Mouse (Mus musculus): ENCODE measurements around the gene Acap1. TPM values are rescaled to one million over a fixed set of nuclear protein-coding genes. Genes with fewer than 3 reads are reported as not detected.
A peak's percentile ranks its signal among the peaks of the same experiment; 100 is the strongest.

Gene Acap1
- total and polyA plus RNA-seq, 3 experiments, result 39.6 to 70.9 (median 58.2) TPM

DNA sequence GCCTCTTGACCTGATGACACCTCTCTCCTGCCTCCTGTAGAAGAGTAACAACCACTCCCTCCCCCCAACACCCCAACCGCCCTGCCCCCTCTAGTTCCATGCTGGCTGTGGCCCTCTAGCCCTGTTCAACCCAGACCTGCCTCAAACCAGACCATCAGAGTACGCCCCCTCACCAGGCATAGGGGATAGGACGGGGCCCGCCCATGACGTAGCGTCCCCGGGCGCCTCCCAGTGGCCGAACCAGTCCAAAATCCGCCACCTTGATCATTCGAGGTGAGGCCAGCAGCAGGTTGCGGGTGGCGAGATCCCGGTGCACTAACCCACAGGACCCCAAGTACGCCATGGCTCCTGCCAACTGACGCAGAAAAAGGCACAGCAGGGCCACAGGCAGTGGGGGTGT, 40.0 kb downstream of the Acap1 start:
- Histone ChIP-seq H3K4me2 (ENCODE audit: insufficient read depth, low read depth, poor library complexity, severe bottlenecking) (peak overlapping the region; percentile 19), H3K9me3 (replicated peaks; ENCODE audit: low read length) (no peaks in the 10 kb centered on the region), H3K9ac (ENCODE audit: insufficient read depth, low read depth) (no peak overlapping the region), H3K27ac (ENCODE audit: insufficient read depth, low read depth) (no peak overlapping the region), H3K4me3 (replicated peaks in 1 of 3; ENCODE audit: low read depth in 2 of 3, low read length in 2 of 3, poor library complexity in 1 of 3) (no peak overlapping the region), H3K79me2 (replicated peaks; ENCODE audit: control insufficient read depth, extremely low read depth, insufficient read depth, poor library complexity, severe bottlenecking) (no peaks in the 10 kb centered on the region), H3K4me1 (ENCODE audit: control insufficient read depth in 1 of 2, insufficient read depth in 2 of 2) (peaks cover 6 to 16% of the 10 kb centered on the region in 2 experiments), H3K36me3 (replicated peaks in 1 of 2; ENCODE audit: control insufficient read depth in 1 of 2, insufficient read depth in 1 of 2, low read length in 1 of 2) (peaks cover 0 to 21% of the 10 kb centered on the region in 2 experiments), H3K27me3 (replicated peaks) (peaks cover 2% of the 10 kb centered on the region)
- dilution Hi-C loops (cut with MboI; ENCODE audit: extremely low pct_ligation_motif_present, extremely low pct_unique_long_range_greater_than_20kb, low sequenced_read_pairs) (no loop called here), in situ Hi-C loops (cut with MboI; ENCODE audit: low pct_ligation_motif_present, low pct_unique_long_range_greater_than_20kb, low sequenced_read_pairs) (no loop called here)
- DNase-seq (ENCODE audit: extremely low read depth), result peak; percentile 48
- TF ChIP-seq RAD21 (IDR thresholded peaks at IDR 0.05; ENCODE audit: low read depth, low read length) (peak; percentile 54), POLR2AphosphoS2 (IDR thresholded peaks at IDR 0.05; ENCODE audit: low read depth, low read length) (no peak), CTCF (conservative IDR thresholded peaks at IDR 0.05 in 1 of 2, IDR thresholded peaks at IDR 0.05 in 1 of 2; ENCODE audit: low read depth in 2 of 2, low read length in 2 of 2) (peak in 1 of 2 experiments; percentile 85; a peak in 2 of 4 replicates), USF2 (conservative IDR thresholded peaks at IDR 0.05; ENCODE audit: low read depth, low read length) (no peak), BHLHE40 (IDR thresholded peaks at IDR 0.05; ENCODE audit: low read depth, low read length) (no peak), SMC3 (IDR thresholded peaks at IDR 0.05; ENCODE audit: low read depth, low read length) (peak; percentile 79), USF1 (IDR thresholded peaks at IDR 0.05; ENCODE audit: low read depth, low read length) (no peak)

DNA sequence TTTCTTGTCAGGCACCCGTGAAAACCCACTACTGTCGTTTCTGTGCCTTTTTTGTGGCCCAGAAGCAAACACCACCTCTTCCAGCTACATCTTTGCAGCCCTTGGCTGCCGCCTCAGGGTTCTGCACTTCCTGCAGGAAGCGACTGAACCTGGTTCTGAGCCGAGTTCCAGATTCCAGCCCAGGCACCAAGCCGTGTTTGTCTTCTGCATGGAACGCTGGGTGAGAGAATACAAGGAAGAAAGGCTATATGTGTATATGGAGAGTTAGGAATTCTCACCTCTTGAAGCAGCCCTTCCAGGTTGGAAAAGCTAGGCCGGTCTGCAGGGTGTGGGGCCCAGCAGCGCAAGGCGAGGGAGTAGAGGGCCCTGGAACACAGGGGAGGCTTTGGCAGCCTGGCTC, 40.7 kb downstream of the Acap1 start:
- H3K36me3 ChIP-seq (replicated peaks in 1 of 2; ENCODE audit: control insufficient read depth in 1 of 2, insufficient read depth in 1 of 2, low read length in 1 of 2), result peaks cover 0 to 28% of the 10 kb centered on the region in 2 experiments
- in situ Hi-C loops (cut with MboI; ENCODE audit: low pct_ligation_motif_present, low pct_unique_long_range_greater_than_20kb, low sequenced_read_pairs) (no loop called here), dilution Hi-C loops (cut with MboI; ENCODE audit: extremely low pct_ligation_motif_present, extremely low pct_unique_long_range_greater_than_20kb, low sequenced_read_pairs) (no loop called here)
- H3K9ac ChIP-seq (ENCODE audit: insufficient read depth, low read depth), result no peak overlapping the region
- no peaks in the 10 kb centered on the region for H3K9me3 ChIP-seq (replicated peaks; ENCODE audit: low read length)
- H3K4me1 ChIP-seq (ENCODE audit: control insufficient read depth in 1 of 2, insufficient read depth in 2 of 2), result peaks cover 6 to 16% of the 10 kb centered on the region in 2 experiments
- TF ChIP-seq USF1 (IDR thresholded peaks at IDR 0.05; ENCODE audit: low read depth, low read length) (no peak), MAX (IDR thresholded peaks at IDR 0.05; ENCODE audit: low read length) (no peak), CHD2 (IDR thresholded peaks at IDR 0.05; ENCODE audit: low read length) (no peak), UBTF (IDR thresholded peaks at IDR 0.05; ENCODE audit: low read depth, low read length) (no peak), JUND (conservative IDR thresholded peaks at IDR 0.05; ENCODE audit: low read depth, low read length) (no peak), JUN (IDR thresholded peaks at IDR 0.05; ENCODE audit: insufficient read depth, low read depth, low read length) (no peak), CTCF (conservative IDR thresholded peaks at IDR 0.05 in 1 of 2, IDR thresholded peaks at IDR 0.05 in 1 of 2; ENCODE audit: low read depth in 2 of 2, low read length in 2 of 2) (no peak), EP300 (IDR thresholded peaks at IDR 0.05; ENCODE audit: low read length) (no peak), RCOR1 (conservative IDR thresholded peaks at IDR 0.05; ENCODE audit: low read depth, low read length) (no peak), MYC (IDR thresholded peaks at IDR 0.05; ENCODE audit: low read depth, low read length) (no peak), E2F4 (IDR thresholded peaks at IDR 0.05; ENCODE audit: insufficient replicate concordance, low read depth, low read length) (no peak), ETS1 (conservative IDR thresholded peaks at IDR 0.05; ENCODE audit: low read depth, low read length) (no peak), PAX5 (IDR thresholded peaks at IDR 0.05; ENCODE audit: low read length) (no peak), BHLHE40 (IDR thresholded peaks at IDR 0.05; ENCODE audit: low read depth, low read length) (no peak), POLR2A (IDR thresholded peaks at IDR 0.05; ENCODE audit: low read depth, low read length) (no peak), HCFC1 (IDR thresholded peaks at IDR 0.05; ENCODE audit: low read depth, low read length) (no peak), MEF2A (IDR thresholded peaks at IDR 0.05; ENCODE audit: borderline replicate concordance, low read depth, low read length) (no peak), ZC3H11A (IDR thresholded peaks at IDR 0.05; ENCODE audit: low read depth, low read length) (no peak), ZMIZ1 (IDR thresholded peaks at IDR 0.05; ENCODE audit: low read depth, low read length) (no peak), NELFE (IDR thresholded peaks at IDR 0.05; ENCODE audit: low read depth, low read length) (no peak)
- H3K4me2 ChIP-seq (ENCODE audit: insufficient read depth, low read depth, poor library complexity, severe bottlenecking), result no peak overlapping the region
- DNase-seq (ENCODE audit: extremely low read depth), result no peak
- no peaks in the 10 kb centered on the region for H3K27me3 ChIP-seq (replicated peaks)
- no peak overlapping the region for H3K4me3 ChIP-seq (replicated peaks in 1 of 3; ENCODE audit: low read depth in 2 of 3, low read length in 2 of 3, poor library complexity in 1 of 3)
- H3K27ac ChIP-seq (ENCODE audit: insufficient read depth, low read depth), result no peak overlapping the region
- H3K79me2 ChIP-seq (replicated peaks; ENCODE audit: control insufficient read depth, extremely low read depth, insufficient read depth, poor library complexity, severe bottlenecking), result no peaks in the 10 kb centered on the region

Measured in CH12.LX (cell line).